Mouse (Mus musculus): Measurements from ENCODE around the gene Asic5.

Gene Asic5

GRCm38 (mm10) chr3:82007002-82007401 is 24.9 kb downstream of the Asic5 start:
- DNase-seq (ENCODE audit: extremely low read depth, low read depth): no peak

- no peak for DNase-seq (ENCODE audit: extremely low read depth, low read depth)
Observed at GRCm38 (mm10) chr3:82014148-82014703, 32.1 kb downstream of the Asic5 start.

- DNase-seq (ENCODE audit: extremely low read depth, low read depth): no peak
Observed at GRCm38 (mm10) chr3:82022421-82022920, 40.4 kb downstream of the Asic5 start.

GRCm38 (mm10) chr3:82023065-82023464 is 41.0 kb downstream of the Asic5 start:
- no peak for DNase-seq (ENCODE audit: extremely low read depth, low read depth)

GRCm38 (mm10) chr3:82027286-82027685 is 45.2 kb downstream of the Asic5 start:
- DNase-seq (ENCODE audit: extremely low read depth, low read depth): no peak

GRCm38 (mm10) chr3:82029229-82029628 is 47.1 kb downstream of the Asic5 start:
- DNase-seq (ENCODE audit: extremely low read depth, low read depth): peak; percentile 34

GRCm38 (mm10) chr3:82030008-82030748 is 48.1 kb downstream of the Asic5 start:
- peak; percentile 26 for DNase-seq (ENCODE audit: extremely low read depth, low read depth)

- DNase-seq (ENCODE audit: extremely low read depth, low read depth): no peak
Observed at GRCm38 (mm10) chr3:82036262-82037044, 54.4 kb downstream of the Asic5 start.

GRCm38 (mm10) chr3:82043676-82044075 is 61.6 kb downstream of the Asic5 start:
- no peak for DNase-seq (ENCODE audit: extremely low read depth, low read depth)

GRCm38 (mm10) chr3:82044902-82045301 is 62.8 kb downstream of the Asic5 start:
- DNase-seq (ENCODE audit: extremely low read depth, low read depth): no peak

GRCm38 (mm10) chr3:82046087-82046486 is 64.0 kb downstream of the Asic5 start:
- no peak for DNase-seq (ENCODE audit: extremely low read depth, low read depth)

GRCm38 (mm10) chr3:82047100-82047753 is 65.1 kb downstream of the Asic5 start:
- DNase-seq (ENCODE audit: extremely low read depth, low read depth): peak; percentile 6

- DNase-seq (ENCODE audit: extremely low read depth, low read depth): no peak
Observed at GRCm38 (mm10) chr3:82048078-82048477, 66.0 kb downstream of the Asic5 start.

- DNase-seq (ENCODE audit: extremely low read depth, low read depth): no peak
Observed at GRCm38 (mm10) chr3:82048681-82049080, 66.6 kb downstream of the Asic5 start.

GRCm38 (mm10) chr3:82051468-82051867 is 69.4 kb downstream of the Asic5 start:
- DNase-seq (ENCODE audit: extremely low read depth, low read depth): no peak

- DNase-seq (ENCODE audit: extremely low read depth, low read depth): no peak
Observed at GRCm38 (mm10) chr3:82052029-82052428, 69.9 kb downstream of the Asic5 start.

- DNase-seq (ENCODE audit: extremely low read depth, low read depth): no peak
Observed at GRCm38 (mm10) chr3:82054283-82054974, 72.3 kb downstream of the Asic5 start.

- no peak for DNase-seq (ENCODE audit: extremely low read depth, low read depth)
Observed at GRCm38 (mm10) chr3:82057201-82057600, 75.1 kb downstream of the Asic5 start.

- DNase-seq (ENCODE audit: extremely low read depth, low read depth): peak; percentile 3
Observed at GRCm38 (mm10) chr3:82061402-82062180, 79.5 kb downstream of the Asic5 start.

- DNase-seq (ENCODE audit: extremely low read depth, low read depth): no peak
Observed at GRCm38 (mm10) chr3:82067830-82068229, 85.7 kb downstream of the Asic5 start.
